Mouse (Mus musculus) T-cell, adult 66 days (primary cell): Measurements from ENCODE around the gene Gm12887. TPM values are rescaled to one million over a fixed set of nuclear protein-coding genes. Genes with fewer than 3 reads are reported as not detected.

ENCODE experiments used
- total RNA-seq, 2 experiments: library from RNA; stranded (reverse); gene quantifications; 3 replicates in 1 of 2; 4 replicates in 1 of 2; pipeline ENCODE4 v1.2.4; 2023

Gene Gm12887
- total RNA-seq = not detected

GRCm38 (mm10) chr4:121622003-121622402 lies at the start of gene Gm12887:
Gene Gm12887, minus strand, starts transcription at chr4:121622103.

Other genes starting within 250 kb of the Gm12887 start
- not detected for gene Gm12886, start 199.0 kb downstream of the Gm12887 start, total RNA-seq